Mouse (Mus musculus) stomach, embryonic 16.5 days (tissue): ENCODE measurements at regions not wholly inside any gene's neighbourhood (a gene's known extent, or its start where the extent isn't known, plus 50 kb on each side); places are given as distances from the start of the nearest gene placed in this dataset.

ENCODE experiments used
- ATAC-seq: fragments of 200-750 bp; cut with Nextera tagmentation; 2 replicates; pipeline ENCODE4 v1.8.0; 2017; ENCODE audit warnings: moderate number of reproducible peaks, moderate TSS enrichment; ENCODE audit not compliant: insufficient read depth, low FRiP score
- H3K27ac ChIP-seq: fragments of 300-500 bp; sonication (generic); 2 replicates; pipeline ENCODE4 v1.5.1; 2014; ENCODE audit warnings: low read length
- H3K27me3 ChIP-seq: fragments of 300-500 bp; sonication (generic); 2 replicates; pipeline ENCODE4 v1.6.1; 2014; ENCODE audit warnings: low read length, control low read depth, mixed read lengths; ENCODE audit not compliant: control insufficient read depth, insufficient read depth
- H3K36me3 ChIP-seq: fragments of 300-500 bp; sonication (generic); 2 replicates; pipeline ENCODE4 v1.6.1; 2014; ENCODE audit warnings: low read length; ENCODE audit not compliant: control insufficient read depth, insufficient read depth
- H3K4me1 ChIP-seq: fragments of 300-500 bp; sonication (generic); 2 replicates; pipeline ENCODE4 v1.6.1; 2014; ENCODE audit warnings: low read length, control low read depth, mixed read lengths; ENCODE audit not compliant: control insufficient read depth, insufficient read depth
- H3K4me2 ChIP-seq: fragments of 300-500 bp; sonication (generic); 2 replicates; pipeline ENCODE4 v1.6.1; 2014; ENCODE audit warnings: low read depth, low read length, mixed read lengths
- H3K4me3 ChIP-seq: fragments of 300-500 bp; sonication (generic); replicated peaks from 2 replicates; pipeline ENCODE4 v1.5.1; 2014; ENCODE audit warnings: mild to moderate bottlenecking, low read length
- H3K9ac ChIP-seq: fragments of 300-500 bp; sonication (generic); 2 replicates; pipeline ENCODE4 v1.6.1; 2014; ENCODE audit warnings: low read length
- H3K9me3 ChIP-seq: fragments of 300-500 bp; sonication (generic); replicated peaks from 2 replicates; pipeline ENCODE4 v1.6.1; 2016; ENCODE audit warnings: low read length, control low read depth; ENCODE audit not compliant: control insufficient read depth
- WGBS: fragments of 180-500 bp; shearing (Covaris S2); extraction: QIAGEN DNeasy Blood & Tissue Kit; methylation state at CpG from one replicate; pipeline ENCODE4 v1.1.7; 2014; 5-methylcytosine and 5-hydroxymethylcytosine counted together

GRCm38 (mm10) chr5:142346454-142346853, 54.8 kb upstream of the Foxk1 start:
- WGBS, result 85% methylated on average over 1 of the region's 1 CpGs
- no peaks in the 10 kb centered on the region for H3K27me3 ChIP-seq
- H3K4me2 ChIP-seq, result no peak overlapping the region
- H3K4me3 ChIP-seq, result no peak overlapping the region
- H3K27ac ChIP-seq, result no peak overlapping the region
- no peaks in the 10 kb centered on the region for H3K9me3 ChIP-seq
- ATAC-seq, result no peak
- no peak overlapping the region for H3K9ac ChIP-seq
- no peaks in the 10 kb centered on the region for H3K4me1 ChIP-seq
- no peaks in the 10 kb centered on the region for H3K36me3 ChIP-seq

DNA sequence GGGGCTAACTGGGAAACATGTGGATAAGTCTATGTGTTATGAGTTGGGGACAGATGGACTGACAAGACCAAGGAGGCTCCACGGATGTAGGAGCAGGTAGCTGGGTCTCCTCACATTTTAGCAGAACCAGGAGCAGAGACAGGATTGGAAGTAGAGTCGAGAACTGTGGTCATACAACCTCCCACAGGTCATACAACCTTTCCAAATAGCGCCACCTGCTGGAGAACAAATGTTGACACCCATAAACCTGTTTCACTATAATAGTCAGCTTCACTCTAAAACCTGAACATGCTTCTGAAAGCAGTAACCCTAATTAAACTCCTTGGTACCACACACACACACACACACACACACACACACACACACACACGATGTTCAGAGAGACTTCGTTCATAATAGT, 50.7 kb upstream of the Foxk1 start:
- Histone ChIP-seq H3K4me3 (no peak overlapping the region), H3K27ac (no peak overlapping the region), H3K27me3 (no peaks in the 10 kb centered on the region), H3K4me2 (no peak overlapping the region), H3K4me1 (no peaks in the 10 kb centered on the region), H3K9ac (no peak overlapping the region), H3K9me3 (no peaks in the 10 kb centered on the region), H3K36me3 (no peaks in the 10 kb centered on the region)
- no peak for ATAC-seq
- 46% methylated on average over 5 of the region's 5 CpGs for WGBS
